Mouse (Mus musculus): ENCODE measurements around the gene Dst.
A peak's percentile ranks its signal among the peaks of the same experiment; 100 is the strongest.

Dst gene

DNA sequence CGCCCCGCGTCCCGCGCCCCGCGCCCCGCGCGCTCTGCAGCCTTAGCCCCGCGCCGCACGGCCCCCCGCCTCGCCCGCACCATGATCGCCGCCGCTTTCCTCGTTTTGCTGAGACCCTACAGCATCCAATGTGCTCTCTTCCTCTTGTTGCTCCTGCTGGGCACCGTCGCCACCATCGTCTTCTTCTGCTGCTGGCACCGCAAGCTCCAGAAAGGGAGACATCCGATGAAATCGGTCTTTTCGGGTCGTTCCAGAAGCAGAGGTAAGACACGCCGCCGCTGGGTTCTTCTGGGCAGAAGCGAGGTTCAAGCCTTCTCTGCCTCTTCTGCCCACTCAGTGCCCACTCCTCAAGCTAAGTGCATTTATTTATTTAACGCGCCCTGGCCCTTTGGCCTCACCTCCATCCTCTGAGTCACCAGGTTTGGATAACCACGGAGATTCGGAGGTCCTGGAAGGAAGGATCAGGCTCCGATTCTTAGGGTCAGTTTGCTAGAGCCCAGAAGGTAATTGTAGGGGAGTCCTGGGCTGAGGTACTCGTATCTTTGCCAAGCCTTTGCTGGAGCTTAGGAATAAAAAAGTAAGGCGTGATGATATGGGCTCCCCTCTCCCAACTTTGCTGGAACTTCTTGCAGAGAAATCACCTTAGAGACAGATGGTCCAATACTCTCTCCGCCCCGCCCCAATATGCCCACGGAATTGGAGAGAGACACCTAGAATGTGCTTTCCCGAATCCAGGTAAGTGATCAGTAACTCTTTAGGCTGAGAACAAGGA is at the start of gene Dst:
Gene Dst (plus strand): TSS at position 35 of the 772 bp plus-strand sequence.
- no peak for DNase-seq (ENCODE audit: low read depth, low spot score)

DNA sequence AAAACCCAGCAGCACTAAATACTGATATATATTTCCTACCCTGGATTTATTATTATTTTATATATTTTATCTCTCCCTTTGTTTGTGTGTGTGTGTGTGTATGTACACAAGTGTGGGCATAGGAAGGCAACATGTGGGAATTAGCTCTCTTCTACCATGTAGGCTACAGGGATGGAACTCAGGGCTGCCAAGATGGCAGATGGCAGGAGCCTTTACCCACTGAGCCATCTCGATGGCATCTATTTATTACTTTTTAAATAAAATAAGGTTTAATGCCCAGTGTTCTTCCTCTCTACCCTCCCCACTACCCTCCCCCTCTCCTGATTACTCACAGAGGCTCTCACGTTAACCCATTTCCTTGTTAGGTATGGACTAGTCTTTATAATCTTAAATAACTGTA is 39.0 kb upstream of the Dst start:
- DNase-seq (ENCODE audit: low read depth, low spot score), result no peak

DNA sequence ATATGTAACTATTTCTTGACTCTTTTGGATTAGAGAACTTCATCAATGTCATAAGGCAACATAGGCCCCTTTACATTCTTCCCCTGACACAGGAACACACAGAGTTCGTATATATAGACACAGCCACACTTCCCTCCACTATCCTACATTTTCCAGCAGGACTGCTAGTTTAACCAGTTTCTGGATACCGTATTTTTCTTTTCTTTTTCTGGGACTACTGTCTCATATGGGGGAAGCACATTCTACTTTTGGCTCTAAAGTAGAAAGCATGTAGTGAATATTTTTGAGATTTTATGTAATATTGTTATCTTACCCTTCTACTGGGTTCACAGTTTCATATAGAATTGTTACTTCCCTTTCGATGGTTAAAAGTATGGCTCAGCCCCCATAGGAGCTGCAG is 38.6 kb upstream of the Dst start:
- DNase-seq (ENCODE audit: low read depth, low spot score), result no peak

DNA sequence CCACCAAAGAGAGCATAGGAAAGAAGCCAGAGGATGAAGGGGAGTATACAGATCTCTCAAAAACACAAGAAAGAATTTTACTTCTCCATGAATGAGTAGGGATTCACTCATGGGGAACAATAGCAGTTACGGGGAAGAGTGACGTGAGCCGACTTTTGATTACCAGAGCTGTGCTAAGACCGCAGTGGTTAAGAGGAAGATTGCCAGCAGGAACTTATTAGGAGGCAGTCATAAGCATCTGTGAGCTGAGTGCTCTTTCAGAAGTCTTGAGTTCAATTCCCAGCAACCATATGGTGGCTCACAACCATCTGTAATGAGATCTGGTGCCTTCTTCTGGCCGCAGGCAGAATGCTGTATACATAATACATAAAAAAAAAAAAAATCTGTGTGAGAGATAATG is 34.5 kb upstream of the Dst start:
- no peak for DNase-seq (ENCODE audit: low read depth, low spot score)

DNA sequence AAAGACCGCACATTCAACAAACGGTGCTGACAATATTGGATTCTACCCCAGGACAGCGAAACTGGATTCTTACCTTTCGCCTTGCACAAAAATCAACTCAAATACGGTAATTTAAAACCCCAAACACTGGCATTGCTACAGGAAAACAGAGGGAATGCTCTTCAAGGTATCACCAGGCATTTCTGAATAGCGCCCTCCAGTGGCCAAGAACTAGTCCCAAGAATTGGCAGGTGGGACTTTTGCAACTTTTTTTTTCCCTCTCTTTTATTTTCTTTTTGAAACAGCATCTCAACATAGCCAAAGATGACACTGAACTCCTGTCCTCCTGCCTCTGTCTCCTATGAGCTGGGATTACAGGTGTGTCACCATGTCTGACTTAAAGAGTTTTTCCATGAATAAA is 32.3 kb upstream of the Dst start:
- no peak for DNase-seq (ENCODE audit: low read depth, low spot score)

DNA sequence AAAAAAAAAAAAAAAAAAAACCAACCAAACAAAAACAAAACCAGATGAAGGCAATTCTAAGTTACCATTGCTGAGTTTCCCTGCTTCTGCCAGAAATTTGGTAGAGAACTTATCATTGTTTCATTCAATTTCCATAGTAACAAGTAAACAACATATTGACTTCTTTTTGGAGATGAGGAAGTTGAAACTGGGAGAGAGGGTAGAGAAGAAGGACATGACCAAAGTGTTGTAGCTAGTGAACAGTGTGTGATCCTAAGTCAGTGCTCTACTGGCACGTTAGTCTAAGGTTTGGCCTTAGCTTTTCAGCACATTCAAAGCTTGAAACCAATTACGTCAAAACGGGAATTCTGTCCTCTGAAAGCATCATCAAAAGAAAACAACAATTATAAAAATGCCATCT is 31.6 kb upstream of the Dst start:
- DNase-seq (ENCODE audit: low read depth, low spot score), result no peak

DNA sequence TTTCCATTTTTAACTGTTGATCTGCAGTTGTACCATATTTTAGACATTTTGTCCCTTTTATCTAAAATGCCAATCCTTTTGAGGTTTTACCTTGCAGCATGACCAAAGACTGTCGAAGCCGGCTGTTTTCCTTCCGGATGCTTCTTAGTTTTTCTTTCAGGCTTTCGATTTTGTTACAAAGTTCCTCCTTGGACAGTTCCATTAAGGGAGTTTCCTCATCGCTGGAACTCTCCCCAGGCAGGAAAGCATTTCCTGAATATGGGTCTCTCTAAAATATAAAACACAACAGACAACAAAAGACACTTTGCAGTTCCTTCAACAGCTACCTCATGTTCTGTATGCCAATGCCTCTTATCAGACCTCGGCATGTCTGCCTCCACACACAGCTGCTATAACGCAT is 29.9 kb upstream of the Dst start:
- DNase-seq (ENCODE audit: low read depth, low spot score), result no peak

DNA sequence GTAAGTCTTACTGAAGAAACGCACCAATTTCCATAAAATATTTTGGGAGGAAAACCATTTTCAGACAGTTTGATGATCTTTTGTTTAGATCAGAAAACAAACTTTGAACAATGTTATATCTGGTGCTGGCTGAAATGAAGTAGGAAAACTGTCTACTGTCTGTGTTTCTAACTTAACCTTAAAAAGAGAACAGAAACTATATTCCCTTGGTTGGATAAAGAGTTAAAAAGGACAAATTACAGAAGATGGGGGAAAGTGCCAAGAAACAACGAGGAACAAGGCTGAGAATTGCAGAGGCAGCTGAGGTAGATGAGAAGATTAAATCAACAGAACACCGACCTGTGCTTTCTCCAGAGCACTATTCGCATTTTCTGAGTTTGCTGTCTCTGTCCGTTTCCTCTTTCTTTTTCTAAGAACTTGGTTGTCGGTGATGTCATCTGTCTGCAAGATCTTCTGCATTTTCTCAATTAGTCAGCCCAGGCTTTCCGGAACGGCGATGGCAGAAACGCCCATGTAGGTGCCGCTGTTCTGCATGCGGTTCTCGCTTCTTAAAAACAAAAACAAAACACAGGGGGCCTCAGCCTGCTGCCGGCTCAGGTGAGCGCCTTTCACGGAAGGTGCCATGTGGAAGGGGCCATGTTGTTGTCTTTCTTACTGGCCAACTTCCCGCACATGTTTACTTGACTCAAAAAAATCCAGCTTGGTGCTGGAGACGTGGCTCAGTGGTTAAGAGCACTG is 24.8 kb upstream of the Dst start:
- DNase-seq (ENCODE audit: low read depth, low spot score), result no peak

DNA sequence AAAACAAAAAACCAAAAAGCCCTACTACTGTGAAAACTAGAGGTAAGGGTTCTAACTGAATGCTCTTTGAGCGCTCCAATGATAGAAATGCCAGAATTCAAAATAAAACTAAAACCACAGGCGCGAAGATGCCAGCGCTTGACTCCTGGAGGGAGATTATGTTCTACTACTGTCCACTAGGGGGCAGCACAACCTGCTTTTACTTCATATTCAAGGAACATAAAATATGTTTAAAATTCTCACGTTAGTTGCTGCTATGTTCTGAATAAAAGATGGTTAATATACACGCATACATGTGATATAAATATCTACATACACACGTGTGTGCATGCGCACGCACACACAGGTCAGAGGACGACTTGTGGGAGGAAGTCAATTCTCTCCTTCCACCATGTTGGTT is 15.2 kb upstream of the Dst start:
- DNase-seq (ENCODE audit: low read depth, low spot score), result no peak

DNA sequence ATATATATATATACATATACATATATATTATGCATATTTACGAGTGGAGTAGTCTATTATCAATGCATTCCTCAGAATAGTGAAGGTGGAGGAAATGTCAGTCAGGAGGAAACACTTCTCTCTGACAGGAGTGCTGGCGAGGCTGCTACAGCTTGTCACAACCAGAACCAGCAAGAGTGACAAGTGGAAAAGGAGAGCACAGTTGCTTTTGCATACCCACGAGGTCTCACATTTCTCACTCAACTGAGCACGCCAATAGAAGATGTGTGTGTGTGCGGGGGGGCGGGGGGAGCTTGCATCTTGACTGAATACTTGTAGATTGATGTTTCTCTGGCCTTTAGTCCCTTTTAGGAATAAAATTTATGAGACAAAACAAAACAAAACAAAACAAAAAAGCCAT is 11.9 kb upstream of the Dst start:
- DNase-seq (ENCODE audit: low read depth, low spot score), result no peak

DNA sequence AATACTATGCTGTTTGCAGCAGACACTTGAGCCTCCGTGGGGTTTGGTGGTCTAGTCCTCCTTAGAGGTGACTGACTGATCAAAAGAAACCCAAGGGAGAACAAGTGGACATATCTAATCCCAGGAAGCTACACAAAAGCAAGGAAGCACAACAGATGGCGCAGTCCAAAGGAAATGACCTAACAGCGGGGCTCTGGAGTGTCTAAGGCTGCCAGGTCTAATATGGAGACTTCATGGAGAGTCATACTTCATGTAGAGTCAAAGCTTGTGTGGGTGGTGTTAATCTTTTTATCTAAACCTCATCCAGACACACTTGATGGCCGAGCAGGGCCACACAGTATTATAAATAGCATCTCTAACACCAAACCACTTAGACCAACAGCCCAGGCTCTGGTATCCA is 11.4 kb upstream of the Dst start:
- DNase-seq (ENCODE audit: low read depth, low spot score), result no peak

DNA sequence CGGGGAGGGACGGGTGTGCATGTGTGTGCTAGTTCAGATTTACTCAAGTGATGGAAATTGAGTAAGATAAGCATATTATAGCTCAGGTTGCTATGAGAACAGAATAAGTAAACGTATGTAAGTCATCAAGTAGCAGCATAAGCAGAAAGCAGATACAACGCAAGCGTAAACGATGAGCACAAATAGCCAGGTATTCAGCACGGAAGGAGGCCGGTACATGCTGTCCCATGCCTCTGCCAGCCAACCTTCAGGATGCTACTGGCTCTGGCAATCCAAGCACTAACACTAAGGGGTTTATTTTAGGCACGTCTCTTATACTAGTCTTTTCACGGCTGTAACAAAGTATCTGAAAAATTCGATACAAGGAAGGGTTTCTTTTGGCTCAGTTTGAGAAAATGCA is 10.6 kb upstream of the Dst start:
- DNase-seq (ENCODE audit: low read depth, low spot score), result no peak

DNA sequence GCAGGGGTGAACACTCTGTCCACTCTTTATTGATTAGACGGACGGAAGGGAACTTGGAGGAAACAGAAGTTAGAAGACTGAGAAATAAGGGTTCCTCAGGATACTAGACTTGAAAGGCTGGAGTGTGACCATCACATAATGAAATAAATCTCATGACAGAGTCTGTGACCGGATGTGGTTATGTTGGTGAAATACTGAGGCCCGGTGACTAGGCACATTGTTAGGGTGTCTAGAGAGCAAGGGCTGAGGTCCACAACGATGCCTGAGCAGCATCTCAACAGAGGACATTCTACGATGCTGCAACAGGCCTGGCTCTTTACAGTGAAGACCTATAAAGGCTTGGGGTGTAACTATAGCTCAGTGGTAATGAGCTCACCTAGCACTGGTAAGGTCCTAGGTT is 9.7 kb upstream of the Dst start:
- DNase-seq (ENCODE audit: low read depth, low spot score), result no peak

DNA sequence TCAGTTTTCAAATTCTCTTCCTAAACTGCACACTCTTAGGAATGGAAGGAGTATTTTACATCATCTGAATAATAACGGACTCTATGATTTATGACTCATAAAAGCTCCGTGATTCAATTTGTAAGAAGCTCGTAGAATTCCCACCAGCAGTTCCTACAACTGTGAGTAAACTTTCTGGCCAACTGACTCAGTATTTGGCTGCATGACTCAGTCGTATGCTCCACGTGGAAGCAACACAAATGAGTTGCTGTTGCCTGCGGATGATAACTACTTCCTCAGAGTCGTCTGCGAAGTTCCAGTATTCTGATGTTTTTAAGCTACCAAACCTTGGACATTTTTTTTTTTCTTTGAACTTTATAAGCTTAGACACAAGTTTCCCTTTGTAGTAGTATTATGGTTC is 7.8 kb upstream of the Dst start:
- DNase-seq (ENCODE audit: low read depth, low spot score), result no peak

DNA sequence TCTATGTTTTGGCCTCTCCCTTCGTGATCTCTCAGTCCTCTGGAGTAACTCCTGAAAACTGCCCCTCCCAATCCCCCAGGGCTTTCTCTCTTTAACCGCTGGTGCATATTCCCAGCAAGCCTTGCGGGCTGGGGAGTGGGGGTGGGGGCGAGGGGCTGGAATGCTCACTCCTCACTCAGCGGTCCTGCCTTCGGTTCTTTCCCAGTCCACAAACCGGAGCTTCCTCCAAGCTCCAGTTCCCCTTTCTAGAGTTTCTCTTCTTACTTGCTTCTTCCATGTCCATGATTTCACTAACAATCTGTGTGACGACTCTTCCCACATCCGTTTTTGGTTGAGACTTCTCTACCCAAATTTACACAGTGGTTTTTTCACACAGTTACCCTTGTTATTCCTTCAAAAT is 4.4 kb upstream of the Dst start:
- no peak for DNase-seq (ENCODE audit: low read depth, low spot score)

DNA sequence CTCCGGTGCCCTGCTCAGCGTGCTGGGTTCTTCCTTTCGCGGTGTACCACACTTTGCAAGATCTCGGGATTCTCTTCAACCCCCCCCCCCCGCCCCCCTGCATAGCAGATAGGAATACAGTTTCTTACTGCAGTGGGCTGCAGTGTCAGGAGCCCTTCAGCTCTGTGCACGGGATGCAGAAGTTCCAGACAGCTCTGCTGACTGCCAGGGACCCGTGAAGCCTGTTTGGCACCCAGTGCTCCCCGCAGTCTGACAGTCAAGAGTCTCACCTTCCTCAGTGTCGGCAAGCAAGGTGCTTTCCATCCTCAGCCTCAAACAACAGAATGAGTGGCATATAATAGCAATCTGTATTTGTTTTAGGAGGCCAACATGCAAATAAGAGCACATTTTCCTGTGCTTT is 1.8 kb upstream of the Dst start:
- no peak for DNase-seq (ENCODE audit: low read depth, low spot score)

DNA sequence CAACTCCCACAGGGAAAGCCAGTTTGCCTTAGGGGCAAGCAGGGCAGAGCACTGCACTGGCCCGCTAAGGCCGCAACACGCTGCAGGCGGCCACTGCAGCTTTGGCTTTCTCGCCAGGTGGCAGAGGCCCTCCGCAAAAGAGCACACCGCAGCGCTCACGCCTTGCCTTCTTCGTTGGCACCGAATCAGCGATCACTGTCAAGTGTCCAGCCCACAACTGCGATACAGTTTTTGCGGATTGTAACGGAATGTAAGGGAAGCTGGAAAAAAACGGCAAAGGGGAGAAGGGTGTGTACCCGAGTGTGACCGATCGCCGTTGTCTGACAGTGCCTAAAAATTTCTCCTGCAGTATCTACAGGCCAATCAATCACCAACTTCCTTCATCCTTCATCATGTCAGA is 1.1 kb upstream of the Dst start:
- no peak for DNase-seq (ENCODE audit: low read depth, low spot score)

DNA sequence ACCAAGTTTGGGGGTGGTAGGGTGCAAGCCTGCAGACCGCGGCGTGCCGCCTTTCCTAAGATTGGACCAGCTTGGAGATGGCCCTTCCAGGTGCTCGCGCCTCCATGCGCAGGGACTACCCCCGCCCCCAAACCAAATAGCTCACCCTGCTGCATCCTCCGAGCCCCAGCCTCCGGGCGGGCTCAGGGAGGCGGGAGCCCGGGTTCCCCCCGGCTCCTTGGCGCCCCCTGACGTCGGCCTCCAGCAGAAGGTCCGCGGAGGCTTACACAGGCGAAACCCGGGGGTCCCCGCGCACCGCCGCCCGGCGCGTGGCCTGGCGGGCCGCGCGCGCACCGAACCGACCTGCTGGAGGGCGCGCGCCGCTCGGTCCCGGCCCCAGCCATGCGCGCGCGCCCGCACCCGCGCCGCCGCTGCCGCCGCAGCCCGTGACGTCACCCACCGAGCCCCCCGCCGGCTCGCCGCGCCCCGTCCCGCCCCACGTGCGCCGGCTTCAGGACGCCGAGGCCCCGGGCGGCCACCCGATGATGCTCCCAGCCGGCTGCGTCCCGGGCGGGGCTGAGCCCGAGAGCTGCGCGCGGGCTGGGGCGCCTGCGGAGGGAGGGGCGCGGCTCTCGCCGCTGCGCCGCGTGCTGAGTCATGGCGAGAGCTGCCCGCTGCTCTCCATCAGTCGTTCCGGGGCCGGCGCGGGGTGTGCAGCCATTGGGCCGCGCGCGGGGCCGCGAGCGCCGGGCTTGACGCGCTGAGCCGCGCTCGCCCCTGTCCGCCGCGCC is 419 bp upstream of the Dst start, which contains the start of gene Bend6:
Gene Bend6 (minus strand): TSS at position 396 of the 770 bp plus-strand sequence.
- DNase-seq (ENCODE audit: low read depth, low spot score), result peak; percentile 47

DNA sequence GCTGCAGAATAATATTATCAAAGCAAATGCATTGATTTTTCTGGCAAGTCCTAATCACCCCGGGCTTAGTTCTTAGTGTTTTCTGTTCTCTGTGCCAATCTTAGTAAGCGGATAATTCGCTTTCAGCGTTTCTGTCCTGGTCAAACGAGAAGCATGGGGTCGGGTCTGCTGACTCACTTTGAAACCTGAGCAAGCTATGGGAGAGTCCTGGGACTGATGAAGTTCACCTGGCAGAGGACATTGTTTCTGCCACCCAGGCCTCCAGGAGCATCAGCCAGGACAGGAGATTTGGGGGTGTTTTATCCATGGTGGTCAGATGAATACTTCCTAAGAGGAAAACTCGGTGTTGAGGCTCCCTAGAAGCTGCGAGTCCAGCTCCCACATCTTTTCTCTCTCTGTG is 3.6 kb downstream of the Dst start:
- no peak for DNase-seq (ENCODE audit: low read depth, low spot score)

DNA sequence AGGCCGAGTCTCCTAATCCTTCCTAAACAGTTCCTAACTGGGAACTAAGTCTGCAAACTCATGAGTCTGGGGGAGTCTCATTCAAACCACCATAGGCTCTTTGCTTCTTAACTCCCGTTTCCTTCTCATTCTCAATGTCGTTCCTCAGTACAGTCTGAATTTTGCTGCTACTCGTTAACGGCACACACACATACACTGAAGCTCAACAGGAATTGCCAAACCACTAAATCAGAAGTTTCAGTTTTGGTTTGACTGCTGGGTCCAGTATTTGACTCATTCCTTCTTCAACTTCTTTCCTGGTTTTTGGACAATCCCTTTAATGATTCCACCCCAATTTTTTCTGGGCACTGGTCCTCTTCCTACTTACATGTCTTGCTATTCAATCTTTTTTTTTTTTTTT is 8.5 kb downstream of the Dst start:
- no peak for DNase-seq (ENCODE audit: low read depth, low spot score)

DNA sequence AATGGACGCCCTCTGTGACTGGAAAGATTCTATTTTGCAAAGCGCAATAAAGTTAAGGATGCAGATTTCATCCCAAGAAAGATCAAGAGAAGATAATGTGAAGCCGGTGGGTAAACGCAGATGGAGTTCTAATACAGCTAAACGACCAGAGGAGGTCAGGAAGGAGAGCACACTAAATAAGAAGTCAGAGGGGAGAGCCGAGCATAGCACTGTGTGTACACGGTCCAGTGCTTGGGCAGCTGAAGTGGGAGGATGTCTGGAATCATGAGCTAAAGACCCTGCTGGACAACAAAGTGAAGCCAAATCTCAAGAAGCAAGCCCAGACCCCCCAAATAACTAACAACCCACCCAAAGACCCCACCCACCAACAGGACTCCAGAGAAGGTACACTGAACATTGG is 14.9 kb downstream of the Dst start:
- DNase-seq (ENCODE audit: low read depth, low spot score), result no peak

DNA sequence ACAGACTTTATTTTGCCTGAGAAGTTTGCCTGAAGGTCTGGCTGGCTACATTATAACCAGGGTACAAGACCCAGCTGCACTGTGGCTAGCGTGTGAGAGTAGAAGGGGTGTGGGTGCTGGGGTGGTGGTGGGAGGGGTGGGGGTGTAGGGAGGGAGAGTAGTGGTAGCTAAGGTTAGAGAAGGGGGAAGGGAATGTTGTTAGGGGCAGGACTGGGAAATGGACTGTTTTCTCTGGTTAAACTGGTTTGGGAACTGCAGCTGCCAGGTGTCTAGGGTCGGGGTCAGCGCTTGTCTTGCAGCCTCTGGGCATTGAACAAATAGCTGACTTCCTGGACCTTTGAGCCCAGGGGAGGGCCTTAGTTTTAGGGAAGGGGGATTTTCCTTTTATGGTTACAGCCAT is 17.3 kb downstream of the Dst start:
- DNase-seq (ENCODE audit: low read depth, low spot score), result no peak

DNA sequence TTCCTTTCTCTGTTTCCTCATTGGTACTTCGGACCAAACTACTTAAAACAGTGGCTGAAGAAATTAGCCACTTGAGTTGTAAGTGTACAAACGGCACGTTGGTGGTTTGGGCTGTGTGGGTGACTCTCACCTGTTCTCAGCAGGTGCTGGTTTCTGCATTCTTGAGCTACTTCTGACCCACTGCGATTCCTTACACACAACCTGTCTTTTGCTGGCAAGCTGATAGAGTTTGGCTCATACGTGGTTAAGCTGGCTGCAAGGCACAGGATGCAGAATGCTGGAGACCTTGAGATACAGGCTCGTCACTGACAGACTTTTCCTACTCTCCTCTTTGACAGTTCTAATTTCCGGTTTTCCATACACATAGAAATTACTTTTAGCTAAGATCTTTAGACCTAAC is 19.4 kb downstream of the Dst start:
- DNase-seq (ENCODE audit: low read depth, low spot score), result no peak
